Mouse (Mus musculus) C2C12 (cell line): Measurements from ENCODE around the gene R3hcc1l. TPM values are rescaled to one million over a fixed set of nuclear protein-coding genes. Genes with fewer than 3 reads are reported as not detected.

Experiments
- H3K27me3 ChIP-seq: one replicate; pipeline ENCODE4 v1.6.1; 2011; ENCODE audit not compliant: control insufficient read depth, insufficient read depth, insufficient read length
- H3K36me3 ChIP-seq: one replicate; pipeline ENCODE4 v1.6.1; 2011; ENCODE audit not compliant: control insufficient read depth, insufficient read depth
- H3K4me3 ChIP-seq: one replicate; pipeline ENCODE4 v1.5.1; 2011; ENCODE audit warnings: mild to moderate bottlenecking, control low read depth; ENCODE audit not compliant: poor library complexity, insufficient read depth, severe bottlenecking
- H3K79me2 ChIP-seq: one replicate; pipeline ENCODE4 v1.6.1; 2011; ENCODE audit not compliant: control insufficient read depth, insufficient read depth
- H3K79me3 ChIP-seq: one replicate; pipeline ENCODE4 v1.6.1; 2011; ENCODE audit warnings: low read depth, control low read depth
- H3ac ChIP-seq: one replicate; pipeline ENCODE3; 2011; ENCODE audit warnings: low read depth; ENCODE audit not compliant: control insufficient read depth, insufficient read length
- CEBPB ChIP-seq: IDR thresholded peaks from one replicate; pipeline ENCODE4 v1.6.1; 2011; ENCODE audit warnings: low read depth, mild to moderate bottlenecking, control low read depth, moderate library complexity
- CTCF ChIP-seq: IDR thresholded peaks from one replicate; pipeline ENCODE4 v1.5.1; 2011; ENCODE audit not compliant: control insufficient read depth, insufficient read depth, insufficient read length
- FOSL1 ChIP-seq: IDR thresholded peaks from one replicate; pipeline ENCODE4 v1.8.0; 2011; ENCODE audit warnings: mild to moderate bottlenecking, low read length; ENCODE audit not compliant: poor library complexity, insufficient read depth, severe bottlenecking
- MAX ChIP-seq: IDR thresholded peaks from one replicate; pipeline ENCODE4 v1.6.1; 2011; ENCODE audit warnings: mild to moderate bottlenecking, control low read depth
- MYOD1 ChIP-seq: IDR thresholded peaks from one replicate; pipeline ENCODE4 v1.6.1; 2011; ENCODE audit warnings: low read depth; ENCODE audit not compliant: control insufficient read depth, insufficient read length
- MYOG ChIP-seq: IDR thresholded peaks from one replicate; pipeline ENCODE4 v1.6.1; 2011; ENCODE audit not compliant: control insufficient read depth, insufficient read length; ENCODE audit errors: extremely low read depth
- USF1 ChIP-seq: IDR thresholded peaks from one replicate; pipeline ENCODE4 v1.6.1; 2011; ENCODE audit warnings: low read depth, mild to moderate bottlenecking, control low read depth, moderate library complexity
- polyA plus RNA-seq: library from polyadenylated mRNA; unstranded; fragments of >200 nt; fragmentation: generic; extraction: Trizol; gene quantifications from one replicate; pipeline ENCODE4 v1.2.1, GENCODE M21; 2012; ENCODE audit warnings: missing spikeins

The R3hcc1l gene
- polyA plus RNA-seq, 1 experiment: 3.3 TPM

DNA sequence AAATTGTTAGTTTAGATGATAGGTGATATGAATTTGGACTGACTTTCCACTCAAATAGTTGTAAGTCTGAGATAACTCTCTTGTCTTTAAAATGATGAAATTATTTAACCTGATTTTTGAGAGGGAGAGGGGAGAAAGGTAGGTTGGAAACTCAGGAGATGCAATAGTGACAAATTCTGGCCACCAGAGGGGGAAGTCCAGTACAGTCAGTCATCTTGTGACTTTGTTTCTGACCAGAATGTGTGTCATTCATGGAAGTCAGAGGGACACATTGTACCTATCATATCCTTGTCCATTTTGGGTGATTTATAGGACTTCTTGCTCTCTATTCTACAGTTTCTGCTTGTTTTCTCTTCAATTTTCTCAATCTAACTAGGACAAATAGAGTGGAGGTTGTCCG is 19.0 kb downstream of the R3hcc1l start:
- no peak for TF ChIP-seq MYOG
- no peak for TF ChIP-seq FOSL1
- TF ChIP-seq MAX: no peak
- no peak for TF ChIP-seq CTCF
- TF ChIP-seq USF1: no peak
- no peak for TF ChIP-seq MYOD1
- no peak for TF ChIP-seq CEBPB

DNA sequence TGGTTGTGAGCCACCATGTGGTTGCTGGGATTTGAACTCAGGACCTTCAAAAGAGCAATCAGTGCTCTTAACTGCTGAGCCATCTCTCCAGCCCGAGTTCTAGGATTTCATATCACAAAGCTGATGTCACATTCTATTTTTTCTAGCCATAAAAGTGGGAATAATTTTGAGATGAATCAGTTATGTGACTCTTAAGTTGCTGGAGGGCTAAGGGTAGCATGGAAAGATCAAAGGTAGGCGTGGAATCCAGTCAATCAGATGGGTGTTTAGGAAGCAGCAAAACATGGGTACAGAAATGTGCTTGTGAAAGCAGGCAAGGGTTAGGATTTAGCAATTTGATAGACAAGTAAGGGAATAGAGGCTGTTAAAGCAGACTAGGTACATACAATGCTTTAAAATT is 20.4 kb downstream of the R3hcc1l start:
- H3K4me3 ChIP-seq: no peak overlapping the region
- H3K79me3 ChIP-seq: peaks cover 20% of the 10 kb centered on the region
- peaks cover 88% of the 10 kb centered on the region for H3K79me2 ChIP-seq
- TF ChIP-seq MYOD1: no peak
- TF ChIP-seq CEBPB: no peak
- TF ChIP-seq MYOG: no peak
- TF ChIP-seq FOSL1: no peak
- no peak for TF ChIP-seq CTCF
- no peak for TF ChIP-seq MAX
- TF ChIP-seq USF1: no peak
- no peak overlapping the region for H3ac ChIP-seq
- no peaks in the 10 kb centered on the region for H3K27me3 ChIP-seq
- H3K36me3 ChIP-seq: peaks cover 5% of the 10 kb centered on the region

More for the DNA sequence above, 19.0 kb downstream of the R3hcc1l start:
- Histone ChIP-seq H3K36me3 (peaks cover 5% of the 10 kb centered on the region), H3K79me3 (peaks cover 24% of the 10 kb centered on the region), H3ac (no peak overlapping the region), H3K4me3 (no peak overlapping the region), H3K79me2 (peaks cover 93% of the 10 kb centered on the region), H3K27me3 (no peaks in the 10 kb centered on the region)

DNA sequence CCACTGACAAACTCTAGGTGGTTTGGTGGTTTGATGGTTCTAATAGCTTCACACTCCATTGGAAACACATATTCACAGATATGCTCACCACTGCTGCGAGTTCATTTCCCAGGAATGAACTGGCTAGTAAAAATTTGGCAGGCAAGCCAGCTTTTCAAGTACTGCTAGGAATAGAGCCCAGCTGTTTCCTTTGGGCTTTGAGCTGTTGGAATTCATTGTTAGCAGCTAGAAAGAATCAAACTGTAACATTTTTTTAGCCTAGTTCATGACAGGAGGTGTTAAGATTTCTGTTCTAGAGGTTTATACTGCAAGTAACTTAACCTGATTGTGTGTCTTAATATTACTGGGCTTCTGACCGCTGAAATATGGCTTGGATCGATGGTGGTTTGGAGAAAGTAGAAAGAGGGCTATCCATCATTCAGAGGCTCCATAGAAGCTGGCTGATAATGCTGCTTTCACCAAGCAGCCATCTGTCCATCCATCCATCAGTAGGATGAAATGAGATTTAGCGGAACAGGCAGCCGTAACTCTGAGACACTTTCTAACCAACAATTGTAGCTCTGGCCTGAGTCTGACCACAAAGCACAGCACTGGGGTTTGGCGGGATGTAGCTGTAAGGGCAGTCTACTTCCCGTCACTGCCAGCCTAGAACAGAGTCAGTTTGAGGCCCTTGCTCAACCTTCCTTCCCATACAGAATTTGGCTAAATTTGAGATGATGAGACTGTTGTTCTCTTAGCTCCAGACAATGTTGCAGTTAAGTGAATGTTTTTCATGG is 21.0 kb downstream of the R3hcc1l start:
- TF ChIP-seq CEBPB: no peak
- H3K4me3 ChIP-seq: no peak overlapping the region
- peaks cover 20% of the 10 kb centered on the region for H3K79me3 ChIP-seq
- H3ac ChIP-seq: no peak overlapping the region
- no peaks in the 10 kb centered on the region for H3K27me3 ChIP-seq
- H3K36me3 ChIP-seq: peaks cover 5% of the 10 kb centered on the region
- peaks cover 88% of the 10 kb centered on the region for H3K79me2 ChIP-seq

DNA sequence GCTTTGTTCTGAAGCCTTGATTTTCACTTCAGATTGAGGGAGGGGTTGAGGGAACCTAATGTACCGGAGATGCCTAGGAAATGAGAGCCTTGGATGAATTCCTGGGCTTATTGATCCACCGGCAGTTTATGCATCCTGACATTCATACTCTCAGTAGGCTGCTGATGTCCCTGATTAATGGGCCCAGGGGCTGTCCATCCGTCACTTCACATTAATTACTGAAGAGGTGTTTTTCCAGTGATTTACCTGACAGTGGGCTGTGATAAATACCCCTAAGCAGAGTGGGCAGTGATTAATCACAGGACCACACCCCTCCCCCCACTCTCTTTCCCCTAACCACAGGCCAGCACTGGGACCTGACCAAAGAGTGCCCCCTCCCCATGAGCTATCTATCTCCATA is 22.1 kb downstream of the R3hcc1l start:
- Histone ChIP-seq H3ac (no peak overlapping the region), H3K79me3 (peaks cover 17% of the 10 kb centered on the region), H3K4me3 (no peak overlapping the region), H3K36me3 (peaks cover 5% of the 10 kb centered on the region), H3K27me3 (no peaks in the 10 kb centered on the region), H3K79me2 (peaks cover 87% of the 10 kb centered on the region)
- TF ChIP-seq CEBPB (no peak), USF1 (no peak), FOSL1 (no peak), MYOG (no peak), MYOD1 (no peak), MAX (no peak), CTCF (no peak)

DNA sequence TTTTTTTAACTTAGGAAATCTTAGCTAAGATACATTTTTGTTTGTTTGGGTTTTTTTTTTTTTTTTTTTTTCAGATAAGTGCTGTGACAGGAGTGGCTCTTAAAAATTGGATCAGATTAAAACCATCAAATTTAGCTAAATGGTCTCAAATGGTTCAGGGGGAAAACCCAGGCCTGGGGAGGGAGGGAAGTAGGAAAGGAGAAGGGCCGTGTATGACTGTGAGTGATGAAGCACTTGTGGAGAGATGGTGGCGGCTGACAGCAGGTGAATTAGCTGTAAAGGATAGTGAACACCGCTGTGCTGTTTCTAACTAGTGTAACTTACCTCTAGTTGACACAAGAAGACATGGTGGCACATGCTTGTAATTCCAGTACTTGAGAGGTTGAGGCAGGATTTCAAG is 40.1 kb downstream of the R3hcc1l start:
- Histone ChIP-seq H3K36me3 (no peaks in the 10 kb centered on the region), H3K79me3 (peaks cover 6% of the 10 kb centered on the region), H3ac (no peak overlapping the region), H3K27me3 (no peaks in the 10 kb centered on the region), H3K79me2 (peaks cover 32% of the 10 kb centered on the region), H3K4me3 (no peak overlapping the region)
- TF ChIP-seq USF1 (no peak), MAX (no peak)

DNA sequence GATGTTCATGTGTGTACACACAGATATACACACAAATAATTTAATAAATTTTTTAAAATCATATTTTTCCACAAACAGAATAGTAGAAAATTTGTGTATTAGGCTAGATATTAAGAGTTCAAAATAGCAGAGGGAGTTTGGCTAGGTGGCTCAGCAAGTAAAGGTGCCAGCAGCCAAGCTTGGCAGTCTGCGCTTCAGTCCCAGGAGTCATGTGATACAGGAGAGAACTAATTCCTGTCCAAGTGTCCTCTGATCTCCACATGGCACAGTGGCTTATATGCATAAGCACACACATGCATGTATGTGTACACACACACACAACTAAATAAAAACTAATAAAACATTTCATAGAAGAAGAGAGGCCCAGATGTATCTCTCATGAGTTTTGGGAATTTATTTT is 43.4 kb downstream of the R3hcc1l start:
- Histone ChIP-seq H3ac (no peak overlapping the region), H3K79me2 (peaks cover 26% of the 10 kb centered on the region), H3K4me3 (no peak overlapping the region), H3K27me3 (no peaks in the 10 kb centered on the region), H3K79me3 (peaks cover 2% of the 10 kb centered on the region), H3K36me3 (no peaks in the 10 kb centered on the region)
- TF ChIP-seq CEBPB (no peak), USF1 (no peak), MAX (no peak), CTCF (no peak)
